16 mouse cellular contexts compared by ENCODE assay signal in genomic region chrX:47970371-47970770, GRCm38 (mm10). TPM values are rescaled to one million over a fixed set of nuclear protein-coding genes. Genes with fewer than 3 reads are reported as not detected.
DNase-seq lines count a peak whose midpoint lies in the region; ATAC-seq and TF ChIP-seq lines count a peak whose summit lies in the region.
"Had no signal": no experiment of that assay in that cellular context is flagged by ENCODE, and none has a peak within 500 bp of the region (broad histone marks: within the 10 kb centered on the region; RNA-seq: fewer than 3 reads in every experiment).

No protein-coding gene starts in this region.

- TF ChIP-seq CTCF in gastrocnemius, adult 2 months (IDR thresholded peaks at IDR 0.05), result no peak

- H3K27ac ChIP-seq in gastrocnemius, adult 2 months, result no peak overlapping the region
- H3K27ac ChIP-seq in midbrain, embryonic 11.5 days (ENCODE audit: low read depth, low read length), result no peak overlapping the region
- H3K27ac ChIP-seq: limb, embryonic 12.5 days; midbrain, embryonic 15.5 days; stomach, embryonic 15.5 days had no signal

- no peak for ATAC-seq in midbrain, embryonic 11.5 days (ENCODE audit: low FRiP score)
- ATAC-seq: liver, postnatal 0 days; midbrain, embryonic 15.5 days had no signal

- DNase-seq in gastrocnemius, adult 18-20 months (ENCODE audit: low spot score), result peak; percentile 24
- no peak for DNase-seq in gastrocnemius, adult 2 months
- peak; percentile 46 for DNase-seq in ES-CJ7 (ENCODE audit: low read depth, low spot score)
- DNase-seq in layer of hippocampus, adult 18-20 months (ENCODE audit: low spot score in 2 of 2), result peak; percentile 30 to 75
- peak; percentile 20 to 44 for DNase-seq in left cerebral cortex, postnatal 14 days (ENCODE audit: low spot score in 2 of 2)
- DNase-seq in spleen, postnatal 4 days (ENCODE audit: low spot score in 2 of 2), result no peak
- no peak for DNase-seq in midbrain, embryonic 11.5 days (ENCODE audit: low spot score, missing footprints)
- no peak for DNase-seq in adrenal gland, postnatal 14 days
- DNase-seq: cerebellum, adult 9-10 months; heart, postnatal 4 days; liver, postnatal 0 days; lung, postnatal 4 days had no signal

- H3K4me3 ChIP-seq in gastrocnemius, adult 2 months, result no peak overlapping the region
- H3K4me3 ChIP-seq in midbrain, embryonic 11.5 days (ENCODE audit: low read depth, low read length), result no peak overlapping the region
- H3K4me3 ChIP-seq: limb, embryonic 12.5 days; midbrain, embryonic 15.5 days; stomach, embryonic 15.5 days had no signal

- no peaks in the 10 kb centered on the region for H3K27me3 ChIP-seq in midbrain, embryonic 11.5 days (ENCODE audit: control insufficient read depth, insufficient read depth, low read length)
- H3K27me3 ChIP-seq: limb, embryonic 12.5 days; midbrain, embryonic 15.5 days; stomach, embryonic 15.5 days had no signal

- no peak overlapping the region for H3K9ac ChIP-seq in midbrain, embryonic 11.5 days (ENCODE audit: low read length)
- H3K9ac ChIP-seq: limb, embryonic 12.5 days; liver, postnatal 0 days; midbrain, embryonic 15.5 days; stomach, embryonic 15.5 days had no signal

- intact Hi-C loops in gastrocnemius, adult 2 months (cut with DNase I), result no loop called here
- intact Hi-C loops in left cerebral cortex, postnatal 14 days (cut with DNase I), result no loop called here

- no peaks in the 10 kb centered on the region for H3K4me1 ChIP-seq in midbrain, embryonic 11.5 days (ENCODE audit: control insufficient read depth, insufficient read depth, low read length)
- H3K4me1 ChIP-seq: limb, embryonic 12.5 days; midbrain, embryonic 15.5 days; stomach, embryonic 15.5 days had no signal

- H3K36me3 ChIP-seq in midbrain, embryonic 11.5 days (ENCODE audit: control insufficient read depth, insufficient read depth, low read length), result no peaks in the 10 kb centered on the region
- H3K36me3 ChIP-seq: G1E; limb, embryonic 12.5 days; midbrain, embryonic 15.5 days; stomach, embryonic 15.5 days had no signal

- H3K4me2 ChIP-seq in midbrain, embryonic 11.5 days, result no peak overlapping the region
- H3K4me2 ChIP-seq: limb, embryonic 12.5 days; midbrain, embryonic 15.5 days; stomach, embryonic 15.5 days had no signal

- no peaks in the 10 kb centered on the region for H3K9me3 ChIP-seq in midbrain, embryonic 11.5 days (ENCODE audit: control insufficient read depth, low read length)
- H3K9me3 ChIP-seq: G1E; limb, embryonic 12.5 days; midbrain, embryonic 15.5 days; stomach, embryonic 15.5 days had no signal

- WGBS in midbrain, embryonic 11.5 days, result 94% methylated on average over 4 of the region's 4 CpGs

RNA-seq across cellular contexts. Expression of gene Ocrl, which starts 58.2 kb away (rescaled TPM):
- total RNA-seq in gastrocnemius, adult 18-20 months (2021), result 10 to 100 TPM; 11.3 to 12.0 TPM
- 10 to 100 TPM; 12.1 to 17.2 TPM for total RNA-seq in gastrocnemius, adult 2 months (2021)
- total RNA-seq in layer of hippocampus, adult 18-20 months (2021), result 10 to 100 TPM; 47.5 to 56.2 TPM
- 10 to 100 TPM; 47.1 to 50.2 TPM for total RNA-seq in left cerebral cortex, postnatal 14 days (2021)
- polyA plus RNA-seq in midbrain, embryonic 11.5 days (2014; fragmentation: Nextera tagmentation; extraction: Ambion mirVana), result 21.5 and 26.1 TPM in 2 replicates
- total RNA-seq in adrenal gland, postnatal 14 days (2021), result 42.8 and 44.6 TPM in 2 replicates
- total RNA-seq: G1E had no signal
- polyA plus RNA-seq: G1E had no signal

Comparison
In these comparisons a context has a peak if more than half of its experiments do, and no peak if none do; other contexts are left out.
1. DNase-seq: peak in gastrocnemius, adult 18-20 months (single experiment), ES-CJ7 (single experiment), layer of hippocampus, adult 18-20 months (2 of 2) and left cerebral cortex, postnatal 14 days (2 of 2); none in gastrocnemius, adult 2 months (single experiment), spleen, postnatal 4 days (0 of 2), midbrain, embryonic 11.5 days (single experiment) and adrenal gland, postnatal 14 days (single experiment).